Mouse (Mus musculus): ENCODE data around the gene Gm15737. TPM values are rescaled to one million over a fixed set of nuclear protein-coding genes. Genes with fewer than 3 reads are reported as not detected.

Gene Gm15737
- 0.05 and 0.06 TPM in 2 replicates for polyA plus RNA-seq (2016; fragmentation: Nextera tagmentation; extraction: Ambion mirVana)

DNA sequence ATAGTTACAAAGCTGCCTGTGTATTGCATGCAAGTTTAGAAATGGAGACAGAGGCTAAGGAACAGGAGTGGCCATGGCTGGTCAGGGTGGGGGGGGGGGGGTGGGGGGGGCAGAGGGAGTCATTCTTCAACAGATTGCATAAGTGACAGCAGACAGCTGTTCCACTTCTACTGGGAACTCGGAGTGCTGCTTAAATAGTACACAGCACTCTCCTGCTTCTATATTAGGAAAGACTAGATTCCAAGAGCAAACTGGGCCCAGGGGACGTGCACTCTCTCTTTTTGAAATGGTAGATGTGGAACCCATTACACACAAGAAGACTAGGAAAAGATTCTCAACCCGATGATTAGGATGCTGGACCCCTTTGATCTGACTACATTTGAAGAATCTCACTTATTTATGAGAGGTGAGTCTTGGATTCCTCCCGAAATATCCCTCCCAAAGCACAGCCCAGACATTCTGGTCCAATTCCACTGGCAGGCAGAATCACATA, at the start of gene Gm15737:
TSS of gene Gm15737 (plus strand) at position 269 of the 493 bp plus-strand sequence.
- Histone ChIP-seq H3K9ac (replicated peaks) (no peak within 1 kb of the TSS), H3K27ac (peak within 1 kb of the TSS; percentile 66), H3K36me3 (peaks cover 21% of the 10 kb centered on the region; the same call in 1 of the 2 replicates), H3K9me3 (no peaks in the 10 kb centered on the region), H3K4me2 (peak within 1 kb of the TSS; percentile 7; the same call in 1 of the 2 replicates), H3K4me1 (replicated peaks) (peaks cover 23% of the 10 kb centered on the region), H3K4me3 (replicated peaks) (no peak within 1 kb of the TSS), H3K27me3 (no peaks in the 10 kb centered on the region)
- WGBS = 25% methylated on average over 4 of the region's 4 CpGs
- peak; percentile 26; the same call in 1 of the 2 replicates for ATAC-seq (ENCODE audit: insufficient number of reproducible peaks, insufficient read depth, low FRiP score, low TSS enrichment, low read depth)

- Histone ChIP-seq H3K36me3 (no peaks in the 10 kb centered on the region), H3K4me1 (replicated peaks) (peaks cover 2% of the 10 kb centered on the region), H3K9ac (replicated peaks) (no peak overlapping the region), H3K27ac (no peak overlapping the region), H3K4me3 (replicated peaks) (no peak overlapping the region), H3K9me3 (no peaks in the 10 kb centered on the region), H3K27me3 (no peaks in the 10 kb centered on the region), H3K4me2 (no peak overlapping the region)
- no peak for ATAC-seq (ENCODE audit: insufficient number of reproducible peaks, insufficient read depth, low FRiP score, low TSS enrichment, low read depth)
- 75% methylated on average over 5 of the region's 5 CpGs for WGBS
Observed at GRCm38 (mm10) chr6:92821606-92822005, 47.6 kb upstream of the Gm15737 start.

DNA sequence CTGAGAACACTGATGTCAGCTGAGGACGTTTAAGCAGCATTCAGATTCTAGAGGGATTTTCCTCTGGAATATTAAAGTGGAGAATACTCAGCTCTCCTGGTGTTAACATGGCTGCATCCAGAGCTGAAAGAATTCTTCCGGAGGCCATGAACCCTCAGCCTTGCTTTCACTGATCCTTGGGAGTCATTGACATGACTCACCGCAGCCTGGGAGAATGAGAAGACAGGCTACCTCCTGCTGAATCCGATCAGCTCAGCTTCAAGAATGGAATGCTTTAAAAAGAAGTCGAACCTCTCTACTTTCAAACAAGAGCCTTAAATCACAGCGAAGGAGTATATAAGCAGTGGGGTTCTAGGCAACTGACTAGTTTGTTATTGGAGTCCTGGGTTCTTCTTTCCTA, 47.2 kb upstream of the Gm15737 start:
- Histone ChIP-seq H3K27ac (no peak overlapping the region), H3K4me1 (replicated peaks) (no peaks in the 10 kb centered on the region; the same call in 1 of the 2 replicates), H3K36me3 (no peaks in the 10 kb centered on the region), H3K9ac (replicated peaks) (no peak overlapping the region), H3K27me3 (no peaks in the 10 kb centered on the region), H3K4me2 (no peak overlapping the region), H3K9me3 (no peaks in the 10 kb centered on the region), H3K4me3 (replicated peaks) (no peak overlapping the region)
- WGBS = 80% methylated on average over 6 of the region's 6 CpGs
- no peak for ATAC-seq (ENCODE audit: insufficient number of reproducible peaks, insufficient read depth, low FRiP score, low TSS enrichment, low read depth)

GRCm38 (mm10) chr6:92823991-92824390, 45.2 kb upstream of the Gm15737 start:
- H3K36me3 ChIP-seq = no peaks in the 10 kb centered on the region
- no peak overlapping the region for H3K27ac ChIP-seq
- WGBS = 31% methylated on average over 7 of the region's 7 CpGs
- no peak overlapping the region for H3K9ac ChIP-seq (replicated peaks)
- no peak overlapping the region for H3K4me2 ChIP-seq
- H3K9me3 ChIP-seq = no peaks in the 10 kb centered on the region
- no peaks in the 10 kb centered on the region for H3K27me3 ChIP-seq
- H3K4me1 ChIP-seq (replicated peaks) = no peaks in the 10 kb centered on the region; the same call in 1 of the 2 replicates
- H3K4me3 ChIP-seq (replicated peaks) = no peak overlapping the region
- no peak for ATAC-seq (ENCODE audit: insufficient number of reproducible peaks, insufficient read depth, low FRiP score, low TSS enrichment, low read depth)

DNA sequence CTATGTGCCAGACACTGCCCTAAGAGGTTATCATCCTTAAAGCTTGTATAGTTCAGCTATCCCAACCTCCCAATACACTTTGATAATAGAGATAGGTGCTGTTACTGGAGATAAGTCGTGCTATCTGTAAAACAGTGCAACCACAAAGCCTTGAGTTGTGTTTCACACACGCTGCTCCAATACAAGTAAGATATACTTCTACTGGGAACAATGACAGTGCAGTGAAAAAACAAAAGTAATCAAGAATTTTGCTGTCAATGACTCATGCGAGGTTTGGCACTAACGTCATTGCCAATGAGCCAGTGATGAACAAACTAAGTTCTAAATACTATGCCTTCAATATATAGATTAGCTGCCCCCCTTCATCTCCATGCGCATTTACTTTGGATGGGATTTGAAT, 42.6 kb upstream of the Gm15737 start:
- no peaks in the 10 kb centered on the region for H3K27me3 ChIP-seq
- H3K9me3 ChIP-seq = no peaks in the 10 kb centered on the region
- H3K9ac ChIP-seq (replicated peaks) = no peak overlapping the region
- no peak overlapping the region for H3K4me2 ChIP-seq
- no peak overlapping the region for H3K4me3 ChIP-seq (replicated peaks)
- H3K4me1 ChIP-seq (replicated peaks) = no peaks in the 10 kb centered on the region; the same call in 1 of the 2 replicates
- no peaks in the 10 kb centered on the region for H3K36me3 ChIP-seq
- ATAC-seq (ENCODE audit: insufficient number of reproducible peaks, insufficient read depth, low FRiP score, low TSS enrichment, low read depth) = no peak
- no peak overlapping the region for H3K27ac ChIP-seq
- 95% methylated on average over 5 of the region's 5 CpGs for WGBS

DNA sequence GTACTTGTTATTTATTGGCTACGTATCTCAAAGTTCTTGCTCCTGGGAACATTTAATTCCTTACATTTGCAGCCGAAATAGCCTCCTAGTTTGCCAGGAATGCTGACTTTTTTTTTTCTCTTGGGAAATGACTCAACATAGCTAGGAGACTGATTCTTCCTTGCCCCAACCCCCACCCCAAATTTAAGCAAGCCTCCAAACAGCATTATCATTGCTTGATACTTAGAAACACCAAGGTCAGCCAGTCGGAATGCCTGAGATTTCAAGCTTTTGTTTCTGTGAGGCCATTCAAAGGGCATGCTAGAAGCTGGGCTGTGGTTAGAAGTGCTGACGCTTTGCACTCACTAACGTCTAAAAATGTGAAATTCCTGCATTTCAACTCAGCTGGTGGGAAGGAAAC, 41.8 kb upstream of the Gm15737 start:
- H3K36me3 ChIP-seq = no peaks in the 10 kb centered on the region
- ATAC-seq (ENCODE audit: insufficient number of reproducible peaks, insufficient read depth, low FRiP score, low TSS enrichment, low read depth) = no peak
- H3K9me3 ChIP-seq = no peaks in the 10 kb centered on the region
- no peak overlapping the region for H3K4me2 ChIP-seq
- H3K4me3 ChIP-seq (replicated peaks) = no peak overlapping the region
- H3K4me1 ChIP-seq (replicated peaks) = no peaks in the 10 kb centered on the region; the same call in 1 of the 2 replicates
- WGBS = 63% methylated on average over 5 of the region's 5 CpGs
- no peak overlapping the region for H3K27ac ChIP-seq
- no peaks in the 10 kb centered on the region for H3K27me3 ChIP-seq
- no peak overlapping the region for H3K9ac ChIP-seq (replicated peaks)

- 89% methylated on average over 2 of the region's 2 CpGs for whole genome bisulfite sequencing
- H3K36me3 ChIP-seq = peaks cover 4% of the 10 kb centered on the region; the same call in 1 of the 2 replicates
- no peak overlapping the region for H3K4me3 ChIP-seq (replicated peaks)
- H3K4me2 ChIP-seq = no peak overlapping the region
- no peaks in the 10 kb centered on the region; the same call in 1 of the 2 replicates for H3K4me1 ChIP-seq (replicated peaks)
- no peak overlapping the region for H3K9ac ChIP-seq (replicated peaks)
- ATAC-seq (ENCODE audit: insufficient number of reproducible peaks, insufficient read depth, low FRiP score, low TSS enrichment, low read depth) = no peak
- H3K9me3 ChIP-seq = no peaks in the 10 kb centered on the region
- H3K27me3 ChIP-seq = no peaks in the 10 kb centered on the region
- no peak overlapping the region for H3K27ac ChIP-seq
Observed at GRCm38 (mm10) chr6:92829148-92829547, 40.0 kb upstream of the Gm15737 start.

- WGBS = 92% methylated on average over 2 of the region's 2 CpGs
Observed at GRCm38 (mm10) chr6:92831106-92831505, 38.1 kb upstream of the Gm15737 start.

DNA sequence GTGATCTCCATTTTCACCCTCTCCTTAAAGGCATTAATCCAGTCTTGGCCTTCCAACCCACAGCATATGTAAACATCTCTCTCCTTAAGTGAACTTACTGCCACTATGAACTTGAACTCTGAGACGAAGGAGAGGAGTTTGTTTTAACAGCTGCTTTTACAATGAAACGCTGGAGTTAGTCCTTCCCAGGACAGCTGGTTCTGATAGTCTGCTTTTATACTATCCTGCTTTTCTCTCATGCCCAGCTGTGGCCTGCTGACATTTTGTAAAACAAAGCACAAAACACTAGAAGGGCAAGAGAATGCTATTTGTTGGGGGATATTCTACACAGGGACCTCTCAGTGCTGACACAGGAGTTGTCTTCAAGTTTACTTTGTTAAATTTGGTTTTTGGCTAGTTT, 27.2 kb upstream of the Gm15737 start:
- H3K36me3 ChIP-seq = no peaks in the 10 kb centered on the region
- no peak overlapping the region for H3K4me3 ChIP-seq (replicated peaks)
- no peak overlapping the region for H3K9ac ChIP-seq (replicated peaks)
- peak overlapping the region; percentile 8; the same call in 1 of the 2 replicates for H3K27ac ChIP-seq
- WGBS = 4% methylated on average over 2 of the region's 2 CpGs
- H3K4me1 ChIP-seq (replicated peaks) = peaks cover 14% of the 10 kb centered on the region
- ATAC-seq (ENCODE audit: insufficient number of reproducible peaks, insufficient read depth, low FRiP score, low TSS enrichment, low read depth) = no peak
- no peaks in the 10 kb centered on the region for H3K27me3 ChIP-seq
- no peaks in the 10 kb centered on the region for H3K9me3 ChIP-seq
- no peak overlapping the region for H3K4me2 ChIP-seq

More at GRCm38 (mm10) chr6:92831106-92831505, 38.1 kb upstream of the Gm15737 start:
- ATAC-seq (ENCODE audit: insufficient number of reproducible peaks, insufficient read depth, low FRiP score, low TSS enrichment, low read depth) = no peak
- H3K27ac ChIP-seq = no peak overlapping the region
- no peak overlapping the region for H3K9ac ChIP-seq (replicated peaks)
- H3K4me2 ChIP-seq = no peak overlapping the region
- H3K27me3 ChIP-seq = no peaks in the 10 kb centered on the region
- H3K36me3 ChIP-seq = peaks cover 4% of the 10 kb centered on the region; the same call in 1 of the 2 replicates
- no peaks in the 10 kb centered on the region for H3K4me1 ChIP-seq (replicated peaks)
- no peaks in the 10 kb centered on the region for H3K9me3 ChIP-seq
- no peak overlapping the region for H3K4me3 ChIP-seq (replicated peaks)

- H3K36me3 ChIP-seq = peaks cover 7% of the 10 kb centered on the region; the same call in 1 of the 2 replicates
- no peak overlapping the region for H3K9ac ChIP-seq (replicated peaks)
- H3K4me1 ChIP-seq (replicated peaks) = peaks cover 14% of the 10 kb centered on the region
- no peak for ATAC-seq (ENCODE audit: insufficient number of reproducible peaks, insufficient read depth, low FRiP score, low TSS enrichment, low read depth)
- no peaks in the 10 kb centered on the region for H3K27me3 ChIP-seq
- H3K4me3 ChIP-seq (replicated peaks) = no peak overlapping the region
- no peaks in the 10 kb centered on the region for H3K9me3 ChIP-seq
- H3K4me2 ChIP-seq = no peak overlapping the region
- H3K27ac ChIP-seq = no peak overlapping the region
- 51% methylated on average over 2 of the region's 2 CpGs for WGBS
Observed at GRCm38 (mm10) chr6:92843474-92843873, 25.7 kb upstream of the Gm15737 start.

DNA sequence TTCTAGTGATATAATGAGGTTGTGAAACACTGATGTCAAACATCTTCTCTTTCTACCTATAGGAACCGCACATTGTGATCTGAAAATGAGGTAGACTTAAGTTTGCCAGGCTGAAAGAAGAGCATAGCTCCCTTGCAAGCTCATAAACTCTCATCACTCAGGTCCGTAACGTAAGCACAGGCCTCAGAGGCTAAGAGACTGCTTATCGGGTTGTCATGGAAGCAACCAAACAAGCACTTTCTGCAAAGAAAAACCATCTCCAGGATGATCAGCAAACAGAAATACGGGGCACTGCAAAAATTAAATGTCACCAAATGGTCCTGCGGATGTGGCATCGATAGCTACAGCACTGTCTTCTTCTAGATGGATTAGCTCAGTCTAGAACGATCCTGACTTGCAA, 23.3 kb upstream of the Gm15737 start:
- H3K27ac ChIP-seq = no peak overlapping the region
- no peaks in the 10 kb centered on the region for H3K27me3 ChIP-seq
- no peak overlapping the region for H3K4me3 ChIP-seq (replicated peaks)
- peaks cover 16% of the 10 kb centered on the region for H3K36me3 ChIP-seq
- H3K4me1 ChIP-seq (replicated peaks) = peaks cover 14% of the 10 kb centered on the region
- 88% methylated on average over 8 of the region's 8 CpGs for WGBS
- H3K9ac ChIP-seq (replicated peaks) = no peak overlapping the region
- no peak for ATAC-seq (ENCODE audit: insufficient number of reproducible peaks, insufficient read depth, low FRiP score, low TSS enrichment, low read depth)
- H3K4me2 ChIP-seq = no peak overlapping the region
- H3K9me3 ChIP-seq = no peaks in the 10 kb centered on the region

DNA sequence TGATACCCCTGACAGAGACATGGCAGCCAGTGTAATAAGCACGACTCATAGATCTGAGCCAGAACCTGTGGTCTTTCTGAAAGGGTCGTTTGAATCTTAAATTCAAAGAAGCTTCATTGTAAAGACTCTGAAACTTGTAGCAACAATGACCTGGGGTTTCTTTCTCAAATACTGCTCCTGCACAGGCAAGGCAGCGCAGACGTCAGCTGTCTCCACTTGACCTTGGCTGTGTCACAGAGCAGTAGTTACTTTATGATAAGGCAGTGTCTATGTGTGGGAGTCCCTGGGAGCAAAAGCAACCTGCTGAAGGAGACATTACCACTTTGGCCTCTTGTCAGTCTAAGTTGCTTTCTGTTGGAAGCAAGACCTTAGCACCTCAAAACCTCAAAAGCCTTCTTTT, 22.5 kb upstream of the Gm15737 start:
- WGBS = 70% methylated on average over 4 of the region's 4 CpGs
- Histone ChIP-seq H3K4me3 (replicated peaks) (no peak overlapping the region), H3K27me3 (no peaks in the 10 kb centered on the region), H3K9me3 (no peaks in the 10 kb centered on the region), H3K4me2 (no peak overlapping the region), H3K4me1 (replicated peaks) (peaks cover 13% of the 10 kb centered on the region), H3K36me3 (peaks cover 16% of the 10 kb centered on the region), H3K27ac (no peak overlapping the region), H3K9ac (replicated peaks) (no peak overlapping the region)
- ATAC-seq (ENCODE audit: insufficient number of reproducible peaks, insufficient read depth, low FRiP score, low TSS enrichment, low read depth) = no peak

Data from limb, embryonic 12.5 days (tissue).